Mouse (Mus musculus) G1E (cell line): ENCODE data around the gene A3galt2. TPM values are rescaled to one million over a fixed set of nuclear protein-coding genes. Genes with fewer than 3 reads are reported as not detected.

ENCODE experiments used
- ATAC-seq: 2 replicates; pipeline ENCODE4 v1.8.0; 2016; ENCODE audit warnings: mild to moderate bottlenecking; ENCODE audit not compliant: insufficient number of reproducible peaks, poor library complexity, low FRiP score, severe bottlenecking; ENCODE audit errors: extremely low read depth
- DNase-seq: peaks from one replicate; pipeline ENCODE4 v3.0.0; 2012; ENCODE audit warnings: low spot score
- H3K27me3 ChIP-seq: 2 replicates; pipeline ENCODE4 v1.6.1; 2012; ENCODE audit warnings: mild to moderate bottlenecking, low read length, inconsistent platforms; ENCODE audit not compliant: insufficient read depth
- H3K36me3 ChIP-seq: replicated peaks from 2 replicates; pipeline ENCODE3; 2012; ENCODE audit warnings: mild to moderate bottlenecking, inconsistent platforms
- H3K4me1 ChIP-seq: 2 replicates; pipeline ENCODE4 v1.6.1; 2012; ENCODE audit warnings: low read depth, low read length, inconsistent platforms, mixed read lengths; ENCODE audit not compliant: insufficient read depth
- H3K4me3 ChIP-seq: 2 replicates; pipeline ENCODE4 v1.5.1; 2012; ENCODE audit warnings: low read depth, mild to moderate bottlenecking, inconsistent platforms, low read length, moderate library complexity, mixed read lengths
- H3K9me3 ChIP-seq: replicated peaks from 2 replicates; pipeline ENCODE4 v1.6.1; 2012; ENCODE audit warnings: inconsistent platforms
- CTCF ChIP-seq: IDR thresholded peaks from 2 replicates; pipeline ENCODE4 v1.5.1; 2012; ENCODE audit warnings: low read depth, low read length, inconsistent platforms, mixed read lengths
- GATA1 ChIP-seq: IDR thresholded peaks from 2 replicates; pipeline ENCODE4 v1.6.1; 2012; ENCODE audit warnings: borderline replicate concordance, low read length, inconsistent platforms, mixed read lengths
- GATA2 ChIP-seq: IDR thresholded peaks from 2 replicates; pipeline ENCODE4 v1.6.1; 2012; ENCODE audit warnings: low read depth, low read length, inconsistent platforms, borderline replicate concordance
- POLR2AphosphoS5 ChIP-seq: IDR thresholded peaks from 2 replicates; pipeline ENCODE4 v1.6.1; 2012; ENCODE audit warnings: low read depth, low read length, inconsistent platforms; ENCODE audit not compliant: insufficient replicate concordance
- TAL1 ChIP-seq: conservative IDR thresholded peaks from 2 replicates; pipeline ENCODE4 v1.6.1; 2012; ENCODE audit warnings: low read depth, low read length, inconsistent platforms, mixed read lengths
- polyA plus RNA-seq: library from polyadenylated mRNA; stranded (reverse); fragments of >175 nt; gene quantifications from 2 replicates; pipeline ENCODE4 v1.2.3, GENCODE M21; 2012
- total RNA-seq, 2 experiments: library from RNA; stranded (forward) in 1 of 2; stranded (reverse) in 1 of 2; fragments of 200-1000 nt in 1 of 2; fragments of >200 nt in 1 of 2; fragmentation: Nextera tagmentation in 1 of 2; gene quantifications; 2 replicates each; pipeline ENCODE4 v1.2.3; 2014 to 2017

Gene A3galt2
- total and polyA plus RNA-seq, 3 experiments: 0.16 TPM; not detected in 2

GRCm38 (mm10) chr4:128732794-128733193 is 22.4 kb upstream of the A3galt2 start:
- TF ChIP-seq TAL1 (no peak), POLR2AphosphoS5 (no peak), GATA1 (no peak), CTCF (no peak), GATA2 (no peak)
- Histone ChIP-seq H3K9me3 (no peaks in the 10 kb centered on the region), H3K4me3 (no peak overlapping the region), H3K4me1 (peaks cover 51% of the 10 kb centered on the region), H3K36me3 (peaks cover 76% of the 10 kb centered on the region), H3K27me3 (no peaks in the 10 kb centered on the region)
- ATAC-seq: no peak
- no peak for DNase-seq

GRCm38 (mm10) chr4:128733496-128733895 is 21.7 kb upstream of the A3galt2 start:
- H3K9me3 ChIP-seq: no peaks in the 10 kb centered on the region
- peaks cover 47% of the 10 kb centered on the region for H3K4me1 ChIP-seq
- no peak for DNase-seq
- H3K36me3 ChIP-seq: peaks cover 83% of the 10 kb centered on the region
- H3K27me3 ChIP-seq: no peaks in the 10 kb centered on the region
- no peak for ATAC-seq
- TF ChIP-seq TAL1: no peak
- TF ChIP-seq GATA2: no peak
- no peak for TF ChIP-seq GATA1
- no peak overlapping the region for H3K4me3 ChIP-seq

- no peaks in the 10 kb centered on the region for H3K9me3 ChIP-seq
- peaks cover 80% of the 10 kb centered on the region for H3K36me3 ChIP-seq
- no peaks in the 10 kb centered on the region for H3K27me3 ChIP-seq
- DNase-seq (no peak), ATAC-seq (no peak)
- H3K4me3 ChIP-seq: no peak overlapping the region
- H3K4me1 ChIP-seq: peaks cover 40% of the 10 kb centered on the region
- TF ChIP-seq GATA2 (no peak), TAL1 (no peak), POLR2AphosphoS5 (no peak), GATA1 (no peak), CTCF (no peak)
Measured at GRCm38 (mm10) chr4:128734217-128734616, 20.9 kb upstream of the A3galt2 start.

DNA sequence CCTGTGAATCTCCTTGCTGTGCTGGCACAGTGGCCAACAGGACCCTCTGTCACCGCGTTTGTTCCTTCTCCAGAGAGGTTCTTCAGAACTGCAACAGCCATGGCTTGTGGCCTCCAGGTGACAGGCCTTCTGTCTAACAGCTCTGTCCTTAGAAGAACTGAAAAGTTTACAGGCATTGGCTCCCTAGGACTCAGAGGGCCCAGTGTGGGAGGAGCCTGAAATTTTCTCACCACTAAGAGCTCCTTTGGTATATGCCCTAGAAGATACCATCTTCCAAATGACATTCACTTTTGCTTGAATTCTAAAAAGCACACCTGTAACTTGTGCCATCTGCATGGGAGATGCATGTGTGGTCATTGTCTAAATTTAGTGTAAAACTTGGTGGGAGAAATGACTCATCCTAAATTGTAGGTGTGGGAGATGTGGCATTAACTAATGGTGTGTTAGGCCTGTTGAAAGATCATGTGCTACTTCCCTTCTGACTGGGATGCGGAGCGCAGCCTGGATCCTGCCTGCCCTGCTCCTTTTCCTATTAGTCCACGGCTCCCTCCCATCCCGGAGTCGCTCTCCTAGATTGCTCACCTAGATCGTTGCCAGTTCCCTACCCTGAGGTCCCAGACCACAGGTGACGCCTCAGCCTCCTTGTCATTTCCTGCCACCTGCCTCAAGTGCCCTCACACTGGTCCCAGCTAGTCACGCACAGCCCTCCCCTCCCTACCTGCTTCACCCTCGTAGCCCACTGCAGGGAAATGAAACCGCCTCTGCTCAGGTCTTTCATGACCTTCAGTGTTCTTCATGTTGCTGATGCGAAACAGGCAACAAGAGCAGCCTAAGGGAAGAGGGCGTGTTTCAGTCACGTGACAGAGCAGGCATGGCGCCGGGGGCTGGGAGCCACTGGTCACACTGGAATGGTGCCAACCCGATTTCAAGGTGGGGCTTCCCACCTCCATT is 20.2 kb upstream of the A3galt2 start:
- ATAC-seq: peak; percentile 6; the same call in 1 of the 2 replicates
- peaks cover 73% of the 10 kb centered on the region for H3K36me3 ChIP-seq
- no peak for TF ChIP-seq GATA2
- no peak for TF ChIP-seq TAL1
- no peak for TF ChIP-seq GATA1
- no peak for TF ChIP-seq POLR2AphosphoS5
- TF ChIP-seq CTCF: no peak
- no peak overlapping the region for H3K4me3 ChIP-seq
- H3K4me1 ChIP-seq: peaks cover 32% of the 10 kb centered on the region
- no peak for DNase-seq
- no peaks in the 10 kb centered on the region for H3K9me3 ChIP-seq
- no peaks in the 10 kb centered on the region for H3K27me3 ChIP-seq

DNA sequence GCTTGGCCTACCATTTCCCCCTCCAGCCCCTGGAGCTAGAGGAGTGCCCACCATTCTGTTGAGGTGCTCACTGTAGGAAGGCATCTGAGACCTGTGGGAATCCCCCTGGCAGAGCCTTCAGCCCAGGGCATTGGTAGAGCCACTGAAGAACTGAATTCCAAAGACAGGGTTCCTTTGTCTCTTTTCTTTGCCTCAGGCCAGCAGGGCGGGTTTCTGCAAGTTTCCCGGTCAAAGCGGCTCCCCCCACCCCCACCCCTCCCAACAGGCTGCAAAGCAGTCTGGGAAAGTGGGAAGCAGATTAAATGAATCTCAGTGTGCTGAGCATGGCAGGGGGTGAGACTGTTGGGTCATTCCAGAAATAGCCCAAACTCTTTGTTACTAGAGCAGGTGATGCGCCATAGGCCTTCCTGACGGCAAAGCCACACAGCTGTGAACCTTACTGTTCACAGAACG is 18.0 kb upstream of the A3galt2 start:
- Histone ChIP-seq H3K4me1 (peaks cover 26% of the 10 kb centered on the region), H3K4me3 (no peak overlapping the region)
- DNase-seq: no peak

DNA sequence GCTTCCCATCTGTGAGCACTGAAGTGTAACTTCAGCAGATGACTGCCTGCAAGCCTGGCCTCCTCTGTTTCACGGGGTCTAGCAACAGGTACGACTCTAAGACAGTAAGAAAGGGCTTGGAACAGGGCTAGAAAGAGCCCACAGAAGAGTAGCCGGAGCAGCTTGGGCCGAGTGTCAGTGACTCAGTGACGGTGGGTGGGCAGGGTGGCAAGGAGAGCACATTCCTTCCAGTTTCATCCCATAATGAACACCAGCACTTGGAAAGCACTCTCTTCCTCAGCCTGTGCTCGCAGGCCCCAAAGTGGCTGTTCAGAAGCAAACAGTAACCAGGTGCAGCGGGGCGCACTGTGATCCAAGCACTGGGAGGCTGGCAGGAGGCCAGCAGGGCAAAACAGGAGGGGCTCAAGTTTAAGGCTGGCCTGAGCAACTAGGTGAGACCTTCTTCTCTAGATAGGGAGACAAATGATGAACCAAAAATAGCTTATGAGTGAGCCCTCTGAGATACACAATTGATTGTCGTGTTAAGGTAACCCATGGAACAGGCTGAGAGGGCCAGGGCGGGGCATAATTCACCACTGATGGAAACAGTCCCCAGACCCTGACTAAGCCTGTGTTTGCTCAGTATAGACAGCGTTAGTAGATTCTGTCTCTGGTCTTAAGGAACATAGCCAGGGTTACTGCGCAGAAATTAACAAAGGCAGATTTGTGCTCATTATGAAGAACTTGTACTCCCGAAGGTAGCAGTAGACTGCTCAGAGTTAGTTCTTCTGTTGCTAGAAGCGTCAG is 17.1 kb upstream of the A3galt2 start:
- H3K36me3 ChIP-seq: peaks cover 73% of the 10 kb centered on the region
- DNase-seq (no peak), ATAC-seq (no peak)
- TF ChIP-seq CTCF: no peak
- no peak for TF ChIP-seq GATA1
- no peak for TF ChIP-seq GATA2
- TF ChIP-seq POLR2AphosphoS5: no peak
- no peak for TF ChIP-seq TAL1
- H3K27me3 ChIP-seq: no peaks in the 10 kb centered on the region
- no peak overlapping the region for H3K4me3 ChIP-seq
- H3K9me3 ChIP-seq: no peaks in the 10 kb centered on the region
- H3K4me1 ChIP-seq: peaks cover 26% of the 10 kb centered on the region

More for the DNA sequence above, 18.0 kb upstream of the A3galt2 start:
- TF ChIP-seq GATA2 (no peak), GATA1 (no peak), POLR2AphosphoS5 (no peak), TAL1 (no peak), CTCF (no peak)
- no peaks in the 10 kb centered on the region for H3K27me3 ChIP-seq
- ATAC-seq: no peak
- peaks cover 67% of the 10 kb centered on the region for H3K36me3 ChIP-seq
- no peaks in the 10 kb centered on the region for H3K9me3 ChIP-seq
